Mouse (Mus musculus): ENCODE data around the gene Ephx1.

DNA sequence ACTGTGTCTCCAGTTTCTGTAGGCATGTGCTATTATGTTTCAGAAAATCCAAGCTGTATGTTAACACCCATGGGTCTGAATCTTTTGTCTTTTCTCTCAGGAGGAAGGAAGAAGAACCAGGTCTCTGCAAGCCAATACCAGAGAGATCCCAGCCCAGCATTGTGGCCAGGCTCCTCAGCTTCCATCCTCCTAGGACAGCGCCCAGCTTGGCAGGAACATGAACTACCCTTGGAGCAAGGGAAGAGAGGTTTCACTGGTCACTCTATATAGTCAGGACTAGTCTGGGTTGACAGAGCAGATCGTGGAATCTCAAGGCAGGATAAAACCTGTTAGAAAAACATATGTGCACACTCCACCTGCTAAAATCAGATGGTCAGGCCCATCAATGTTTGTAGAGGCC, 16.9 kb downstream of the Ephx1 start:
- TF ChIP-seq CTCF (IDR thresholded peaks at IDR 0.05; ENCODE audit: insufficient read depth, low read length) (no peak), POLR2A (IDR thresholded peaks at IDR 0.05; ENCODE audit: borderline replicate concordance, extremely low read depth, low read depth, low read length) (no peak)
